Comparison of ENCODE assay signal across 25 mouse cellular contexts in genomic region chr13:112786942-112787533, GRCm38 (mm10). TPM values are rescaled to one million over a fixed set of nuclear protein-coding genes. Genes with fewer than 3 reads are reported as not detected.
"Had no signal": no experiment of that assay in that cellular context is flagged by ENCODE, and none has a peak within 500 bp of the region (broad histone marks: within the 10 kb centered on the region; RNA-seq: fewer than 3 reads in every experiment).

No protein-coding gene starts in this region.

- H3K27me3 ChIP-seq: hindbrain, embryonic 12.5 days; intestine, embryonic 15.5 days; limb, embryonic 13.5 days; limb, embryonic 15.5 days had no signal

- H3K4me1 ChIP-seq: hindbrain, embryonic 12.5 days; limb, embryonic 13.5 days; limb, embryonic 15.5 days had no signal

- H3K36me3 ChIP-seq: hindbrain, embryonic 10.5 days; hindbrain, embryonic 12.5 days; intestine, embryonic 15.5 days; limb, embryonic 13.5 days; limb, embryonic 15.5 days; liver, embryonic 12.5 days had no signal

- H3K27ac ChIP-seq: gastrocnemius, adult 2 months; heart, adult 2 months; hindbrain, embryonic 10.5 days; hindbrain, embryonic 12.5 days; hindbrain, embryonic 14.5 days; intestine, embryonic 15.5 days; layer of hippocampus, adult 2 months; limb, embryonic 13.5 days; limb, embryonic 15.5 days; liver, embryonic 12.5 days; liver, embryonic 14.5 days had no signal

- ATAC-seq: hindbrain, embryonic 16.5 days; inflammation-experienced regulatory T-cells, adult 6 months; intestine, embryonic 15.5 days; liver, embryonic 12.5 days had no signal

- H3K9ac ChIP-seq: hindbrain, embryonic 12.5 days; hindbrain, embryonic 14.5 days; intestine, embryonic 15.5 days; limb, embryonic 13.5 days; limb, embryonic 15.5 days; liver, embryonic 12.5 days; liver, embryonic 14.5 days had no signal

- H3K4me2 ChIP-seq: heart, embryonic 11.5 days; hindbrain, embryonic 12.5 days; hindbrain, embryonic 14.5 days; intestine, embryonic 15.5 days; limb, embryonic 13.5 days; limb, embryonic 15.5 days; liver, embryonic 12.5 days had no signal

- H3K4me3 ChIP-seq: gastrocnemius, adult 2 months; heart, adult 2 months; hindbrain, embryonic 10.5 days; hindbrain, embryonic 12.5 days; intestine, embryonic 15.5 days; layer of hippocampus, adult 2 months; limb, embryonic 13.5 days; limb, embryonic 15.5 days; liver, embryonic 12.5 days had no signal

- DNase-seq: gastrocnemius, adult 2 months; gastrocnemius, postnatal 10 days; gastrocnemius, postnatal 25 days; heart, adult 2 months; heart, postnatal 10 days; heart, postnatal 4 days; kidney, adult 18-20 months; kidney, adult 8-10 months; kidney, postnatal 10 days; kidney, postnatal 25 days; kidney, postnatal 4 days; left cerebral cortex, postnatal 4 days had no signal

- H3K9me3 ChIP-seq: hindbrain, embryonic 10.5 days; hindbrain, embryonic 12.5 days; intestine, embryonic 15.5 days; limb, embryonic 13.5 days; limb, embryonic 15.5 days; liver, embryonic 12.5 days had no signal

RNA-seq across cellular contexts. Expression of gene Plpp1, which starts 13.6 kb away (rescaled TPM):
- total RNA-seq: granulocyte monocyte progenitor cell, adult 5-6 weeks had no signal
